Mouse (Mus musculus) limb, embryonic 11.5 days (tissue): ENCODE data around the gene Tbx1. TPM values are rescaled to one million over a fixed set of nuclear protein-coding genes. Genes with fewer than 3 reads are reported as not detected.

Source experiments
- ATAC-seq: fragments of 200-750 bp; cut with Nextera tagmentation; 2 replicates; pipeline ENCODE4 v1.8.0; 2017; ENCODE audit warnings: low read depth; ENCODE audit not compliant: insufficient number of reproducible peaks, low FRiP score, low TSS enrichment
- DNase-seq: peaks from one replicate; pipeline ENCODE4 v3.0.0-alpha.2; 2015; ENCODE audit warnings: low spot score
- H3K27ac ChIP-seq: fragments of 300-500 bp; sonication (generic); replicated peaks from 2 replicates; pipeline ENCODE4 v1.5.1; 2014; ENCODE audit warnings: low read depth, mild to moderate bottlenecking, low read length
- H3K27me3 ChIP-seq: fragments of 300-500 bp; sonication (generic); 2 replicates; pipeline ENCODE4 v1.6.1; 2014; ENCODE audit warnings: mild to moderate bottlenecking, low read length, mixed read lengths; ENCODE audit not compliant: control insufficient read depth, insufficient read depth
- H3K36me3 ChIP-seq: fragments of 300-500 bp; sonication (generic); 2 replicates; pipeline ENCODE4 v1.6.1; 2014; ENCODE audit warnings: mild to moderate bottlenecking, low read length, moderate library complexity, mixed read lengths; ENCODE audit not compliant: control insufficient read depth, insufficient read depth
- H3K4me1 ChIP-seq: fragments of 300-500 bp; sonication (generic); 2 replicates; pipeline ENCODE4 v1.6.1; 2014; ENCODE audit warnings: low read length, mixed read lengths; ENCODE audit not compliant: control insufficient read depth, insufficient read depth
- H3K4me2 ChIP-seq: fragments of 300-500 bp; sonication (generic); 2 replicates; pipeline ENCODE4 v1.6.1; 2014; ENCODE audit warnings: low read depth, mild to moderate bottlenecking, moderate library complexity; ENCODE audit not compliant: severe bottlenecking
- H3K4me3 ChIP-seq: fragments of 300-500 bp; sonication (generic); 2 replicates; pipeline ENCODE4 v1.5.1; 2014; ENCODE audit warnings: low read depth, low read length
- H3K9ac ChIP-seq: fragments of 300-500 bp; sonication (generic); 2 replicates; pipeline ENCODE4 v1.6.1; 2014; ENCODE audit warnings: mild to moderate bottlenecking, low read length
- H3K9me3 ChIP-seq: fragments of 300-500 bp; sonication (generic); 2 replicates; pipeline ENCODE4 v1.6.1; 2016; ENCODE audit warnings: low read length; ENCODE audit not compliant: control insufficient read depth
- WGBS: fragments of 180-500 bp; shearing (Covaris S2); extraction: QIAGEN DNeasy Blood & Tissue Kit; methylation state at CpG from one replicate; pipeline ENCODE4 v1.1.7; 2014; 5-methylcytosine and 5-hydroxymethylcytosine counted together
- polyA plus RNA-seq: library from polyadenylated mRNA; unstranded; fragments of >200 nt; fragmentation: Nextera tagmentation; extraction: Ambion mirVana; gene quantifications from 2 replicates; pipeline ENCODE4 v1.2.1, GENCODE M21; 2014

Gene Tbx1
- polyA plus RNA-seq, 1 experiment from 2014 or later = 2.3 TPM

DNA sequence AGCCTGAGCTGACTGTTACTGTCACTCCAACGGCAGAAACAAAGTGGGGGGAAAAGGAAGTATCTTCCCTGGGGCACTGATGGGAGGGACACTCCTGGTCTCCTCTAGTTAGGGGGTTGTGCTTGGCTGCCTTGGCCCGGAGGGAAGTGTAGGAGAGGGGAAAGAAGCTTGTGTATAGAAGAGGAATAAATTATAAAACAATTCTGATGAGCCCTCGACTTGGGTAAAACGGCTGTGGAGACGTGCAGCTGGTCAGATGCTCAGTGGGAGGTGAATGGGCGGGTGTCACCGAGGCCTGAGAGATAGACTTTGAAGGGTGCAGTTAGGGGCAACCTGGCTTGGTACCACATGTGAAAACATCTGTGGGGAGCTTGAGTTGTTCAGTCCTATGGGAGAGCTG lies 40.7 kb upstream of the Tbx1 start:
- Histone ChIP-seq H3K9ac (no peak overlapping the region), H3K27ac (no peak overlapping the region), H3K4me3 (no peak overlapping the region), H3K27me3 (peaks cover 15% of the 10 kb centered on the region), H3K4me1 (peaks cover 14% of the 10 kb centered on the region), H3K36me3 (no peaks in the 10 kb centered on the region), H3K9me3 (no peaks in the 10 kb centered on the region), H3K4me2 (no peak overlapping the region)
- ATAC-seq = no peak
- 69% methylated on average over 7 of the region's 7 CpGs for WGBS
- no peak for DNase-seq

DNA sequence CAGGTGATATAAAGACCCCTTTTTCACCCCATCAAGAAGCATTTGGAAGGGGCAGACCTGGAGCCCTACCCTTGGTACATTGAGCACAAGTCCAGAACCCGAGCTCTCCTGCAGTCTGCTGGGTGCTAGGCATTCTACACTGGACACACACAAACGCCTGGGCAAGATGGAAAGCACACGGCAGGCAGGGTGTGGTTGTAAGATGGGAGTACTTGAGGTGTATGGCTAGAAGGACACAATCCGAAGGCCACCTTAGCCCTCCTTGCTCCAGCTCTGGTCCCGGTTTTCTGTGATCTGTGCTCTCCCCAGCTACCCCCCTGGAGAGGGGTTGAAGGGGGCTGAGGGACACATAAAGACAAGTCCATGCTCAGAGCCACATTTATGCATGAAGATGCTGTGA lies 39.8 kb upstream of the Tbx1 start:
- WGBS = 44% methylated on average over 5 of the region's 5 CpGs
- Histone ChIP-seq H3K9ac (peak overlapping the region; percentile 60; the same call in 1 of the 2 replicates), H3K4me2 (peak overlapping the region; percentile 81), H3K36me3 (no peaks in the 10 kb centered on the region), H3K27me3 (peaks cover 24% of the 10 kb centered on the region), H3K4me3 (peak overlapping the region; percentile 64), H3K9me3 (no peaks in the 10 kb centered on the region), H3K4me1 (peaks cover 16% of the 10 kb centered on the region), H3K27ac (no peak overlapping the region)
- no peak for DNase-seq
- ATAC-seq = peak; percentile 3

DNA sequence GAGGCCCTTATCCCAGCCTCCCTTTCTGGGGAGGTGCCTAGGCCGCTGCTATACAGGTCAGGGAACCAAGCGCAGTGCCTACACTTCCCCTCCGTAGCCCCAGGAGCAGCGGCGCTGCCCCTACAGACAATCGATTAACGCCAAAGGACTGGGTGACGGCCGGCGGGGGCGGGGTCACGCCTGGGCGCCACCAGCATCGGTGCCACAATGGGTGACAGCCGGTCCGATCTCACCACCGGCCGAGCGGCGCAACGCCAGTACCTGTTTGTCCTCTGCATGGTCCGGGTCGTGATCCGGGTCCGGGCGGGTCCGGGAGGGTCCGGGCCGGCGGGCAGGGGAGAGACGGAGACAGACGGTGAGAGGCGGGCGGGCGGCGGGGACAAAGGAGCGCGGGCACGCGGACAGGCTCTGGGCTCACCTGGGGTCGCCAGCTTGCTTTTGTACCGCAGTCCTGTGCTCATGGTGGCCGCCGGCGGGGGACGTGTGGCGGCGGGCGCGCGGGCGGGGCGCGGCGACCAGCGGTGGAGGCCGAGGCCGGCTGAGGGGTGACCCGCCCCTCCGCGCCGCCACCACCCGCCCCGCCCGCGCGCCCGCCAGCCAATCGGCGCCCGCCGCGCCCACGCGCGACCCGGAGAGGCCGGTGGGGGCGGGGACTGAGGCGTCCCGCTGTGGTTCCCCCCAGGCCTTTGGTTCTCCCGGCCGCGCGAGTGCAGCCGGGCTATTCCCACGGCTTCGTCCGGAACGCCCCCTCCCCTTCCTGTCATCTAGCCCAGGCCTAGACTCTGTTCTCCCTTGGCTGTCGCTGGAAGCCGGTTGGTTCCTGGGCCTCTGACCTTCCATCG lies 39.1 kb upstream of the Tbx1 start, which contains the start of gene Sept5:
Sept5 (minus strand) TSS at position 565 of the 842 bp plus-strand sequence.
- H3K4me1 ChIP-seq = peaks cover 16% of the 10 kb centered on the region
- peak within 1 kb of the TSS; percentile 81 for H3K4me2 ChIP-seq
- no peak within 1 kb of the TSS for H3K27ac ChIP-seq
- H3K4me3 ChIP-seq = peak within 1 kb of the TSS; percentile 64
- WGBS = under 1% methylated on average over 83 of the region's 93 CpGs
- DNase-seq (peak; percentile 72), ATAC-seq (peak; percentile 53)
- no peaks in the 10 kb centered on the region for H3K9me3 ChIP-seq
- peak within 1 kb of the TSS; percentile 60 for H3K9ac ChIP-seq
- no peaks in the 10 kb centered on the region for H3K36me3 ChIP-seq
- peaks cover 31% of the 10 kb centered on the region for H3K27me3 ChIP-seq

DNA sequence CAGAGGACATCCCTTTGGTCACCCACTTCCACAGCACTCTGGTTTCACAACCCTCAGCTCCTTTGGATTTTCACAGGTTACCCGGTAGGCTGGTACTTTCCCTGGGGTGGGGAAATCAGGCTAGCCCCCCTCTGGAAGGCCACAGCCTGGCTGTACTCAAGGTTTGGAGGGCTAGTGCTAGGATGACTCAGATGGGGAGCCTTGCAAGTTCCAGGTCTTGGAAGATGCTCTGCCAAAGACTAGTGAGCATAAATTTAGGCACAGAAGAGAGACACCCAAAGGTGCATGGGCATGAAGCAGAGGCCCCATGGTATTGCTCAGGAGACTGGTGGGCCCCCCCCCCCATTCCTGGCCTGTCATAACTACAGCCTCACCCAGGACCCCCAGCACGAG lies 38.5 kb upstream of the Tbx1 start:
- Histone ChIP-seq H3K9me3 (no peaks in the 10 kb centered on the region), H3K9ac (peak overlapping the region; percentile 60), H3K4me2 (peak overlapping the region; percentile 81), H3K27me3 (peaks cover 37% of the 10 kb centered on the region), H3K27ac (no peak overlapping the region), H3K4me1 (peaks cover 16% of the 10 kb centered on the region), H3K36me3 (no peaks in the 10 kb centered on the region), H3K4me3 (peak overlapping the region; percentile 64)
- ATAC-seq = no peak
- DNase-seq = no peak
- 31% methylated on average over 2 of the region's 2 CpGs for WGBS

DNA sequence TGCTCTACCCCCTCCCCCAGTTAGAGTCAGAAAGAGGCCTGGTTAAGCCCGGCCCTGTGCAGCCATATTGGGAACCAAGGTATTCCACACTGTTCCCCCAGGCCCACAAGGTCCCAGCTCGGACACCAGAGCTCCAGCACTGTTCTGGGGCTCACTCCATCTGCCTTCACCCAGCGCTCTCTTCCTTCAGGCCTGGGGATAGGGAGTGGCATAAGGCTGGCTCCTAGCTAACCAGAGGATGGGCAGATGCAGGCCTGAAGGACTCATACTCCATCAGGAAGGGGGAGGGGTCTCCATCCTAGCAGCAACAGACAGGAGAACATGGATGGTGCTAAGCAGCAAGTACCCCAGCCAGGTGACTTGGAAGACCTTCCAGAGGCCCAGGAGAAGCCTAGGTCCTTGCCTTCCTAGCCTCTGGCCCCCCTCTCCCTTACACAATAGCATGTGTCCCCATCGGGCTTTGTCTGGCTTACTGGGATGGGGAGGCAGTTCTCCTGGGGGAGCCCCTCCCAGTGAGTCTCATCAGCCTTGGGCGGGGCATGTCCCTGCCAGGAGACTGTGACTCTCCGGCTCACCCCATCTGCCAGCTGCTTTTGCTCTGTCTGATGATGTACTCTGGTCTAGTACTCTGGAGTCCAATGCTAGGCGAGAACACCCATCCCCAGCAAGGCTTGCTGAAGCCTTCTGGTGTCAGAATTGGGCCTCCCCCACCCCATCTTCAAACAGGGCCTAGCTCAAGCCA lies 37.9 kb upstream of the Tbx1 start:
- Histone ChIP-seq H3K9me3 (no peaks in the 10 kb centered on the region), H3K4me2 (peak overlapping the region; percentile 81), H3K27ac (no peak overlapping the region), H3K36me3 (no peaks in the 10 kb centered on the region), H3K4me1 (peaks cover 16% of the 10 kb centered on the region), H3K27me3 (peaks cover 43% of the 10 kb centered on the region), H3K9ac (peak overlapping the region; percentile 60; the same call in 1 of the 2 replicates), H3K4me3 (peak overlapping the region; percentile 64)
- 67% methylated on average over 7 of the region's 7 CpGs for WGBS
- DNase-seq (peak; percentile 22), ATAC-seq (no peak)

DNA sequence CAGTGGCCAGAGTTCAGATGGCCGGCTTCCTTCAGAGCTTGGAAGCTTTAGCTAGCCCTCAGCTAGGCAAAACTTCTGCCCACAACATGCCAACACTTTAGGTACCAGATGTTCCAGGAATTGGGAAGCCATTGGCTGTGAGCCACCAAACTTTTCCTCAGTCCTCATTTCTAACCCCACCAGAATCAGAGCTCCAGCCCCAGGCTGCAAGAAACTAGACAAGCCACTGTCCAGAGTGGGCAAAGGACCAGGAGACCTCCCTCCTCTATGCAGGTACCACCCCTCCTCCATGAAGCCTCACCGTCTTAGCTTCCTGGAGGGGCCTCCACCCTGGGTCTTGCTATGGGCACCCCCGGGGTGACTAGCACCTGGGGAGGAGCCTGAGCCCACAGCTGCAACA lies 36.7 kb upstream of the Tbx1 start:
- peaks cover 16% of the 10 kb centered on the region for H3K4me1 ChIP-seq
- H3K9ac ChIP-seq = 0 out of 2 replicates have a peak overlapping the region, but pooled peaks have one; percentile 7
- H3K4me2 ChIP-seq = peak overlapping the region; percentile 88; the same call in 1 of the 2 replicates
- H3K9me3 ChIP-seq = no peaks in the 10 kb centered on the region
- H3K27ac ChIP-seq = no peak overlapping the region
- peak; percentile 21 for DNase-seq
- no peaks in the 10 kb centered on the region for H3K36me3 ChIP-seq
- no peak for ATAC-seq
- H3K4me3 ChIP-seq = no peak overlapping the region
- WGBS = 44% methylated on average over 3 of the region's 3 CpGs
- peaks cover 55% of the 10 kb centered on the region for H3K27me3 ChIP-seq

DNA sequence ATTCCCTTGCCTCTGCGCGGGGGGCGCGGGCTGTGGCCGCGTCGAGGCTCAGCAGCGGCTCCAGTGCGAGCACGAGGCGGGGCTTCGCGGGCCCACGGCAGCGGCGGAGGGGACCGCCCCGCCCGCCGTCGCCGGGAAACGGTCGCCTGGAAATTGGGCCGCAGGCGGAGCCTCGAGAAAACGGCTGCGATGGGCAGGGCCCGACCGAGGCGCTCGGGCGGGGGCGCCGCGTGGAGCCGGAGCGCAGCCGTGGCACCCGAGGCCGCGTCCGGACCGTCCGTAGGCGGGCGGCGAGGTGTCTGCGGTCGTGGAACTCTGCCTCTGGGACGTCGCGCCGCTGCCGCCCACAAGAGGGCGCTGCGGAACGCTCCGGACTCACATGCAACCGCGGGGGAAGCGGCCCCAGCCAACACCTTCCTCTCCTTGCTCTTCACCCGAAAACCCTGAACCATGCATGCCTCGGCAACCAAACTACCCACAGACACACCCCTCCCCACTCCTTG lies 36.0 kb upstream of the Tbx1 start, which contains the start of gene Gm49601:
Gm49601 (minus strand) TSS at position 52 of the 503 bp plus-strand sequence.
- peaks cover 18% of the 10 kb centered on the region for H3K4me1 ChIP-seq
- DNase-seq = peak; percentile 89

DNA sequence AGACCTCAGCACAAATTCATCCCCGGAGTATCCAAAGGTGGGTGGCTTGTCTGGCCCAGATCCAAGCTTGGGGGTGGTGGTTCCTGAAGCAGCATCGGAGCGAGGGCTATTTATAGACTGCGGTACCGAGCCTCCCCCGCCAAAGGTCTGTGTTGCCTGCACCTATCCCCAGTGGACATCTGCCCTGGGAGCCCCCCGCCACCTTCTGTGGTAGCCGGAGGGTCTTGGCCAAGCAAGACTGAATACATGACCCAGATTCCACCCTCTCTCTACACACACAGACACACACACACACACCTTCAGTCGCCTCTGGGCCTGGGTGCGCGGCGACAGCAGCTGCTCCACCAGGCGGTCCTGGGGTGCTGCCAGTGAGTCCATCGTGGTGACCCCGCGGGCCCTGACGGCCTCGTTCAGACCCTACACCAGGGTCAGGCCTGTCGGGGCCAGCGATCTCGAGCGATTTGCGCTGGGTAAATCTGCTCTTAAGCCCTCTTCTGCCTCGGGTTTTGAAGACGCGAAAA lies 35.4 kb upstream of the Tbx1 start:
- WGBS = 10% methylated on average over 26 of the region's 26 CpGs
- ATAC-seq = no peak
- Histone ChIP-seq H3K9ac (peak overlapping the region; percentile 24; the same call in 1 of the 2 replicates), H3K4me2 (peak overlapping the region; percentile 88), H3K27ac (no peak overlapping the region), H3K36me3 (no peaks in the 10 kb centered on the region), H3K9me3 (no peaks in the 10 kb centered on the region), H3K4me1 (peaks cover 24% of the 10 kb centered on the region), H3K4me3 (peak overlapping the region; percentile 37), H3K27me3 (peaks cover 68% of the 10 kb centered on the region)
- no peak for DNase-seq

More for the DNA sequence above, 36.0 kb upstream of the Tbx1 start, which contains the start of gene Gm49601:
- H3K36me3 ChIP-seq = no peaks in the 10 kb centered on the region
- peak within 1 kb of the TSS; percentile 37 for H3K4me3 ChIP-seq
- H3K27me3 ChIP-seq = peaks cover 62% of the 10 kb centered on the region
- peak; percentile 22; the same call in 1 of the 2 replicates for ATAC-seq
- peak within 1 kb of the TSS; percentile 88 for H3K4me2 ChIP-seq
- H3K9me3 ChIP-seq = no peaks in the 10 kb centered on the region
- peak within 1 kb of the TSS; percentile 24; the same call in 1 of the 2 replicates for H3K9ac ChIP-seq
- H3K27ac ChIP-seq = no peak within 1 kb of the TSS
- WGBS = 0% methylated on average over 64 of the region's 65 CpGs
